In genomic region chr9:47838170-47838569, GRCm38 (mm10) we compare ENCODE assay signal across 20 mouse cellular contexts.
A peak's percentile ranks its signal among the peaks of the same experiment; 100 is the strongest.
DNase-seq lines count a peak whose midpoint lies in the region; ATAC-seq lines count a peak whose summit lies in the region.
"Had no signal": no experiment of that assay in that cellular context is flagged by ENCODE, and none has a peak within 500 bp of the region (broad histone marks: within the 10 kb centered on the region; RNA-seq: fewer than 3 reads in every experiment).

No protein-coding gene starts in this region.

- no peak overlapping the region for H3K9ac ChIP-seq in hindbrain, embryonic 11.5 days (ENCODE audit: low read depth, low read length)
- no peak overlapping the region for H3K9ac ChIP-seq in hindbrain, embryonic 13.5 days
- H3K9ac ChIP-seq in midbrain, embryonic 13.5 days (replicated peaks) = no peak overlapping the region
- H3K9ac ChIP-seq: embryonic facial prominence, embryonic 13.5 days; forebrain, embryonic 13.5 days; forebrain, postnatal 0 days; heart, embryonic 13.5 days; hindbrain, embryonic 14.5 days had no signal

- DNase-seq in hindbrain, embryonic 11.5 days (ENCODE audit: low spot score) = no peak
- DNase-seq in midbrain, embryonic 10.5 days (ENCODE audit: low spot score) = no peak
- peak; percentile 3 to 5 for DNase-seq in urinary bladder, postnatal 36 days (ENCODE audit: low spot score in 2 of 2)
- DNase-seq in urinary bladder, postnatal 25 days (ENCODE audit: low spot score) = no peak
- no peak for DNase-seq in frontal cortex, postnatal 36 days (ENCODE audit: low spot score in 2 of 2)
- DNase-seq: adrenal gland, adult 2 months; adrenal gland, postnatal 25 days; cerebellum, adult 18-20 months; cerebellum, adult 9-11 months; cerebellum, postnatal 36 days; forebrain, postnatal 0 days; gastrocnemius, adult 2 months; gastrocnemius, postnatal 25 days; heart, postnatal 4 days had no signal

- 14% methylated on average over 6 of the region's 8 CpGs for WGBS in hindbrain, embryonic 11.5 days
- WGBS in hindbrain, embryonic 13.5 days = 10% methylated on average over 8 of the region's 8 CpGs
- 7% methylated on average over 8 of the region's 8 CpGs for WGBS in midbrain, embryonic 10.5 days
- WGBS in midbrain, embryonic 13.5 days = 9% methylated on average over 7 of the region's 8 CpGs

- no peak overlapping the region for H3K4me2 ChIP-seq in hindbrain, embryonic 11.5 days (replicated peaks; ENCODE audit: low read depth, low read length)
- no peak overlapping the region for H3K4me2 ChIP-seq in hindbrain, embryonic 13.5 days
- no peak overlapping the region for H3K4me2 ChIP-seq in midbrain, embryonic 13.5 days (replicated peaks)
- H3K4me2 ChIP-seq: embryonic facial prominence, embryonic 13.5 days; forebrain, embryonic 13.5 days; heart, embryonic 13.5 days; hindbrain, embryonic 14.5 days had no signal

- H3K4me3 ChIP-seq in hindbrain, embryonic 11.5 days (ENCODE audit: low read depth, low read length) = no peak overlapping the region
- H3K4me3 ChIP-seq in hindbrain, embryonic 13.5 days = no peak overlapping the region
- H3K4me3 ChIP-seq in midbrain, embryonic 10.5 days = no peak overlapping the region
- H3K4me3 ChIP-seq in midbrain, embryonic 13.5 days (replicated peaks) = no peak overlapping the region
- H3K4me3 ChIP-seq: embryonic facial prominence, embryonic 13.5 days; forebrain, embryonic 13.5 days; gastrocnemius, adult 2 months; heart, embryonic 13.5 days had no signal

- peak; percentile 63; the same call in 1 of the 2 replicates for ATAC-seq in hindbrain, embryonic 11.5 days (ENCODE audit: low FRiP score)
- no peak for ATAC-seq in hindbrain, embryonic 13.5 days (ENCODE audit: low FRiP score)
- ATAC-seq in midbrain, embryonic 13.5 days = no peak
- ATAC-seq: forebrain, postnatal 0 days had no signal

- H3K27ac ChIP-seq in hindbrain, embryonic 11.5 days (ENCODE audit: low read depth, low read length) = no peak overlapping the region
- H3K27ac ChIP-seq in hindbrain, embryonic 13.5 days = no peak overlapping the region; the same call in 1 of the 2 replicates
- 0 out of 2 replicates have a peak overlapping the region, but pooled peaks have one; percentile 17 for H3K27ac ChIP-seq in midbrain, embryonic 10.5 days (replicated peaks)
- no peak overlapping the region for H3K27ac ChIP-seq in midbrain, embryonic 13.5 days
- H3K27ac ChIP-seq: embryonic facial prominence, embryonic 13.5 days; forebrain, embryonic 13.5 days; gastrocnemius, adult 2 months; heart, embryonic 13.5 days; hindbrain, embryonic 14.5 days had no signal

- peaks cover 7% of the 10 kb centered on the region; the same call in 1 of the 2 replicates for H3K4me1 ChIP-seq in hindbrain, embryonic 11.5 days (replicated peaks; ENCODE audit: control insufficient read depth, insufficient read depth, low read length)
- H3K4me1 ChIP-seq in hindbrain, embryonic 13.5 days (replicated peaks) = peaks cover 37% of the 10 kb centered on the region
- H3K4me1 ChIP-seq in midbrain, embryonic 10.5 days = peaks cover 39% of the 10 kb centered on the region
- H3K4me1 ChIP-seq in midbrain, embryonic 13.5 days (replicated peaks) = peaks cover 32% of the 10 kb centered on the region
- H3K4me1 ChIP-seq: heart, embryonic 13.5 days had no signal

- H3K27me3 ChIP-seq in hindbrain, embryonic 11.5 days (ENCODE audit: control insufficient read depth, insufficient read depth, low read length) = no peaks in the 10 kb centered on the region
- no peaks in the 10 kb centered on the region for H3K27me3 ChIP-seq in hindbrain, embryonic 13.5 days
- peaks cover 31% of the 10 kb centered on the region for H3K27me3 ChIP-seq in midbrain, embryonic 10.5 days (ENCODE audit: low read depth, poor library complexity, severe bottlenecking)
- H3K27me3 ChIP-seq in midbrain, embryonic 13.5 days = peaks cover 10% of the 10 kb centered on the region; the same call in 1 of the 2 replicates
- H3K27me3 ChIP-seq: heart, embryonic 13.5 days had no signal

- H3K9me3 ChIP-seq in hindbrain, embryonic 11.5 days (ENCODE audit: control insufficient read depth, low read length) = no peaks in the 10 kb centered on the region
- no peaks in the 10 kb centered on the region for H3K9me3 ChIP-seq in hindbrain, embryonic 13.5 days
- H3K9me3 ChIP-seq in midbrain, embryonic 10.5 days (replicated peaks) = no peaks in the 10 kb centered on the region
- no peaks in the 10 kb centered on the region for H3K9me3 ChIP-seq in midbrain, embryonic 13.5 days
- H3K9me3 ChIP-seq: embryonic facial prominence, embryonic 13.5 days; forebrain, embryonic 13.5 days; heart, embryonic 13.5 days had no signal

- no peaks in the 10 kb centered on the region for H3K36me3 ChIP-seq in hindbrain, embryonic 11.5 days (ENCODE audit: control insufficient read depth, insufficient read depth, low read length)
- H3K36me3 ChIP-seq in hindbrain, embryonic 13.5 days = no peaks in the 10 kb centered on the region
- H3K36me3 ChIP-seq in midbrain, embryonic 10.5 days = no peaks in the 10 kb centered on the region
- no peaks in the 10 kb centered on the region for H3K36me3 ChIP-seq in midbrain, embryonic 13.5 days
- H3K36me3 ChIP-seq: embryonic facial prominence, embryonic 13.5 days; heart, embryonic 13.5 days had no signal

Comparison
In these comparisons a context has a peak if more than half of its experiments do, and no peak if none do; other contexts are left out.
1. DNase-seq: peak in urinary bladder, postnatal 36 days (2 of 2); none in hindbrain, embryonic 11.5 days (single experiment), midbrain, embryonic 10.5 days (single experiment), urinary bladder, postnatal 25 days (single experiment) and frontal cortex, postnatal 36 days (0 of 2).